Mouse (Mus musculus) kidney, postnatal 0 days (tissue): ENCODE results near the gene Rhobtb3. TPM values are rescaled to one million over a fixed set of nuclear protein-coding genes. Genes with fewer than 3 reads are reported as not detected.
A peak's percentile ranks its signal among the peaks of the same experiment; 100 is the strongest.

Experiments
- ATAC-seq: fragments of 200-750 bp; cut with Nextera tagmentation; replicated peaks from 2 replicates; pipeline ENCODE4 v1.8.0; 2017; ENCODE audit warnings: low read depth, moderate number of reproducible peaks, moderate TSS enrichment, moderate library complexity; ENCODE audit not compliant: low FRiP score
- DNase-seq: peaks from one replicate; pipeline ENCODE4 v3.0.0-alpha.2; 2016; ENCODE audit warnings: low spot score
- H3K27ac ChIP-seq: fragments of 300-500 bp; sonication (generic); 2 replicates; pipeline ENCODE4 v1.5.1; 2014; ENCODE audit warnings: mild to moderate bottlenecking
- H3K27me3 ChIP-seq: fragments of 300-500 bp; sonication (generic); 2 replicates; pipeline ENCODE4 v1.6.1; 2014; ENCODE audit warnings: low read length, mixed read lengths; ENCODE audit not compliant: insufficient read depth
- H3K36me3 ChIP-seq: fragments of 300-500 bp; sonication (generic); 2 replicates; pipeline ENCODE4 v1.6.1; 2014; ENCODE audit warnings: low read length, mixed read lengths; ENCODE audit not compliant: insufficient read depth
- H3K4me1 ChIP-seq: fragments of 300-500 bp; sonication (generic); replicated peaks from 2 replicates; pipeline ENCODE4 v1.6.1; 2014; ENCODE audit warnings: antibody characterized with exemption, low read length, mixed read lengths; ENCODE audit not compliant: insufficient read depth
- H3K4me2 ChIP-seq: fragments of 300-500 bp; sonication (generic); 2 replicates; pipeline ENCODE4 v1.6.1; 2014; ENCODE audit warnings: mild to moderate bottlenecking, low read length, moderate library complexity, mixed read lengths
- H3K4me3 ChIP-seq: fragments of 300-500 bp; sonication (generic); replicated peaks from 2 replicates; pipeline ENCODE4 v1.5.1; 2014; ENCODE audit warnings: low read depth, low read length
- H3K9ac ChIP-seq: fragments of 300-500 bp; sonication (generic); 2 replicates; pipeline ENCODE4 v1.6.1; 2014; ENCODE audit warnings: low read depth, low read length
- H3K9me3 ChIP-seq: fragments of 300-500 bp; sonication (generic); replicated peaks from 2 replicates; pipeline ENCODE4 v1.6.1; 2016; ENCODE audit warnings: low read length, inconsistent platforms, mixed read lengths
- CTCF ChIP-seq: IDR thresholded peaks from 2 replicates; pipeline ENCODE4 v1.5.1; 2016; ENCODE audit warnings: antibody characterized with exemption, low read depth, mild to moderate bottlenecking, moderate library complexity
- WGBS: fragments of 180-500 bp; shearing (Covaris S2); extraction: QIAGEN DNeasy Blood & Tissue Kit; methylation state at CpG from one replicate; pipeline ENCODE4 v1.1.7; 2014; 5-methylcytosine and 5-hydroxymethylcytosine counted together
- polyA plus RNA-seq: library from polyadenylated mRNA; unstranded; fragments of >200 nt; fragmentation: Nextera tagmentation; extraction: Ambion mirVana; gene quantifications from 2 replicates; pipeline ENCODE4 v1.2.1, GENCODE M21; 2015

Gene Rhobtb3
- polyA plus RNA-seq, 1 experiment from 2014 or later = 27.6 TPM

- TF ChIP-seq CTCF = no peak
- no peak overlapping the region for H3K4me2 ChIP-seq
- H3K4me3 ChIP-seq = no peak overlapping the region
- H3K27me3 ChIP-seq = no peaks in the 10 kb centered on the region
- ATAC-seq (no peak), DNase-seq (no peak)
- no peaks in the 10 kb centered on the region for H3K4me1 ChIP-seq
- no peaks in the 10 kb centered on the region for H3K9me3 ChIP-seq
- H3K27ac ChIP-seq = no peak overlapping the region
- no peaks in the 10 kb centered on the region for H3K36me3 ChIP-seq
- H3K9ac ChIP-seq = no peak overlapping the region
- 83% methylated on average over 1 of the region's 1 CpGs for WGBS
These were observed 31.9 kb upstream of the Rhobtb3 start for GRCm38 (mm10) chr13:75975629-75976028.

GRCm38 (mm10) chr13:75974481-75974880, 30.8 kb upstream of the Rhobtb3 start:
- H3K9me3 ChIP-seq = no peaks in the 10 kb centered on the region
- H3K4me3 ChIP-seq = no peak overlapping the region
- H3K27me3 ChIP-seq = no peaks in the 10 kb centered on the region
- no peak overlapping the region for H3K27ac ChIP-seq
- no peaks in the 10 kb centered on the region for H3K4me1 ChIP-seq
- DNase-seq (no peak), ATAC-seq (no peak)
- no peaks in the 10 kb centered on the region for H3K36me3 ChIP-seq
- 77% methylated on average over 2 of the region's 2 CpGs for WGBS
- no peak overlapping the region for H3K9ac ChIP-seq
- H3K4me2 ChIP-seq = no peak overlapping the region
- no peak for TF ChIP-seq CTCF

- Histone ChIP-seq H3K4me1 (no peaks in the 10 kb centered on the region), H3K36me3 (no peaks in the 10 kb centered on the region), H3K27me3 (no peaks in the 10 kb centered on the region), H3K9me3 (no peaks in the 10 kb centered on the region), H3K27ac (no peak within 1 kb of the TSS), H3K9ac (no peak within 1 kb of the TSS), H3K4me2 (no peak within 1 kb of the TSS), H3K4me3 (no peak within 1 kb of the TSS)
- ATAC-seq (no peak), DNase-seq (no peak)
- TF ChIP-seq CTCF = no peak
- 84% methylated on average over 1 of the region's 1 CpGs for WGBS
These were observed 23.1 kb upstream of the Rhobtb3 start, which contains the start of gene Spata9 for GRCm38 (mm10) chr13:75966850-75967249. Spata9 (plus strand) TSS chr13:75967150.

- H3K27ac ChIP-seq = no peak overlapping the region
- no peak overlapping the region for H3K9ac ChIP-seq
- DNase-seq (no peak), ATAC-seq (no peak)
- no peaks in the 10 kb centered on the region for H3K36me3 ChIP-seq
- H3K4me3 ChIP-seq = no peak overlapping the region
- TF ChIP-seq CTCF = no peak
- H3K9me3 ChIP-seq = no peaks in the 10 kb centered on the region
- H3K4me2 ChIP-seq = no peak overlapping the region
- H3K27me3 ChIP-seq = no peaks in the 10 kb centered on the region
- no peaks in the 10 kb centered on the region for H3K4me1 ChIP-seq
These were observed 11.8 kb upstream of the Rhobtb3 start for GRCm38 (mm10) chr13:75955357-75955992.

- H3K27ac ChIP-seq = no peak overlapping the region
- no peaks in the 10 kb centered on the region for H3K9me3 ChIP-seq
- H3K9ac ChIP-seq = no peak overlapping the region
- DNase-seq = peak; percentile 77
- H3K4me2 ChIP-seq = no peak overlapping the region
- no peak for ATAC-seq
- no peak overlapping the region for H3K4me3 ChIP-seq
- no peak for TF ChIP-seq CTCF
- H3K27me3 ChIP-seq = no peaks in the 10 kb centered on the region
- WGBS = 35% methylated on average over 1 of the region's 1 CpGs
- no peaks in the 10 kb centered on the region for H3K36me3 ChIP-seq
- no peaks in the 10 kb centered on the region for H3K4me1 ChIP-seq
These were observed 6.6 kb upstream of the Rhobtb3 start for GRCm38 (mm10) chr13:75950295-75950694.

- peak overlapping the region; percentile 97 for H3K9ac ChIP-seq
- H3K4me1 ChIP-seq = peaks cover 4% of the 10 kb centered on the region; the same call in 1 of the 2 replicates
- WGBS = 2% methylated on average over 7 of the region's 7 CpGs
- no peaks in the 10 kb centered on the region for H3K36me3 ChIP-seq
- no peak for TF ChIP-seq CTCF
- H3K27ac ChIP-seq = peak overlapping the region; percentile 99
- no peaks in the 10 kb centered on the region for H3K27me3 ChIP-seq
- ATAC-seq (no peak), DNase-seq (peak; percentile 79)
- H3K4me2 ChIP-seq = peak overlapping the region; percentile 63
- peak overlapping the region; percentile 86 for H3K4me3 ChIP-seq
- no peaks in the 10 kb centered on the region for H3K9me3 ChIP-seq
These were observed 507 bp upstream of the Rhobtb3 start for GRCm38 (mm10) chr13:75944044-75944820.
